Mouse (Mus musculus): ENCODE measurements around the gene Nop14. TPM values are rescaled to one million over a fixed set of nuclear protein-coding genes. Genes with fewer than 3 reads are reported as not detected.

Gene Nop14
- polyA plus RNA-seq, 1 experiment from 2014 or later: 27.1 TPM

Other genes with a start within 250 kb of the Nop14 start
- 21.2 and 23.8 TPM in 2 replicates for gene Tnip2, start 146.2 kb downstream of the Nop14 start, polyA plus RNA-seq (2014; fragmentation: Nextera tagmentation; extraction: Ambion mirVana)
- gene Sh3bp2, start 134.3 kb downstream of the Nop14 start, polyA plus RNA-seq (2014; fragmentation: Nextera tagmentation; extraction: Ambion mirVana): 8.5 and 9.4 TPM in 2 replicates
- gene Add1, start 86.5 kb downstream of the Nop14 start, polyA plus RNA-seq (2014; fragmentation: Nextera tagmentation; extraction: Ambion mirVana): 193 and 196 TPM in 2 replicates
- 140 and 141 TPM in 2 replicates for gene Mfsd10, start 22.9 kb downstream of the Nop14 start, polyA plus RNA-seq (2014; fragmentation: Nextera tagmentation; extraction: Ambion mirVana)
- 1.9 and 2.8 TPM in 2 replicates for gene Grk4, start 231 bp upstream of the Nop14 start, polyA plus RNA-seq (2014; fragmentation: Nextera tagmentation; extraction: Ambion mirVana)
- 25.8 and 26.2 TPM in 2 replicates for gene Htt, start 101.6 kb upstream of the Nop14 start, polyA plus RNA-seq (2014; fragmentation: Nextera tagmentation; extraction: Ambion mirVana)
- 0.69 and 0.81 TPM in 2 replicates for gene Msantd1, start 247.9 kb upstream of the Nop14 start, polyA plus RNA-seq (2014; fragmentation: Nextera tagmentation; extraction: Ambion mirVana)